Mouse (Mus musculus): ENCODE measurements around the gene Slpi.
A peak's percentile ranks its signal among the peaks of the same experiment; 100 is the strongest.

Slpi gene

DNA sequence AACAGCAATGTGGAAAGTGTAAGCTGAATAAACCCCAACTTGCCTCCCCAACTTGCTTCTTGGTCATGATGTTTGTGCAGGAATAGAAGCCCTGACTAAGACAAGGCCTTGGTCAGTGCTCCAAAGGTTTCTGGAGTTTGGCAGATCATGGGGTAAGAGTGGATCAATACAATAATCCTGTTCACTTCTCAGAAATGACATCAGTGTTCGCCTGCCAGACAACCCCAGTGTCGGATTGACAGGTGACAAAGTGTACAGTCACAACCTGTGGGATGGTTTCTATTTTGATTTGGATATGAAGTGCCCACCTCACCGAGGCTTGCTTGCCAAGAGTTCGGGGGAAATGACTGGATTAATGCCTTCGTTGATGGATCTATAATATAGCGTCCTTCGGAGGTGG, 32.4 kb upstream of the Slpi start:
- no peak for DNase-seq (ENCODE audit: low read depth, low spot score)

DNA sequence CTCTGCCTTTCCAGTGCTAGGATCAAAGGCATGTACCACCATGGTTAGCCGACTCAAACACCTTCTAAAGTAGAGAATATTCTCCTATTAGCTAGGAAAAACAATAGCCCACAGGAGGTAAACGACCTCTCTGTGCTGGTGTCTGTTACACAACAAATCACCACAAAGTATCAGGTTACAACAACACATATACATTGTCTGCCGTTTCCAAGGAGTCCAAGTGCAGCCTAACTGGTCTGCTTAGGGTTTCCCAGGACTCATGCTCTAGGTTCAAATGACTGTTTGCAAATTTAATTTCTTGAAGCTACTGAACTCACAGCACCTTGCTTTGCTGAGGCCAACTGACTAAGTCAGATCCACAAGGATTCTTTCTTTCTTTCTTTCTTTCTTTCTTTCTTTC, 30.6 kb upstream of the Slpi start:
- DNase-seq (ENCODE audit: low read depth, low spot score) = no peak

DNA sequence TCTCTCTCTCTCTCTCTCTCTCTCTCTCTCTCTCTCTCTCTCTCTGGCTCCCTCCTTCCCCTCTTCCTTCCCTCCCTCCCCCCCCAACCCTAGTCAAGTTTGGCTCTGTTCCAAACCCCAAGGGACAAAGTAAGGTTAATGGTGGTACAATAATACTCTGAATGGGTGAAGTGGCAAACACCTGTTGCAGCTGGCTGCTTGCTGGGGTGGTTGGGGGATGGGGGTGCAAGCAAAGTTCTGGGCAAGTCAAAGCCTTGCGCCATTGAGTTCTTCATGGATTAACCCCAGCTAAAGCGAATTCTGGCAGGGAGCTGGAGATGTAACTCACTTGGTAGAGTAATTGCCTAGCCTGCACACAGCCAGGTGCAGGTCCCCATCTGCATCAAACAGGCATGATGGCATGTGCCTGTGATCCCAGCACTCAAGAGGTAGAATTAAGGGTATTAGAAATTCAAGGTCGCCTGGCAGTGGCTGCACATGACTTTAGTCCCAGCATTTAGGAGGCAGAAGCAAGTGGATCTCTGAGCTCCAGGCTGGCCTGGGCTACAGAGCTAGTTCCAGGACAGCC, 29.5 kb upstream of the Slpi start:
- no peak for DNase-seq (ENCODE audit: low read depth, low spot score)

DNA sequence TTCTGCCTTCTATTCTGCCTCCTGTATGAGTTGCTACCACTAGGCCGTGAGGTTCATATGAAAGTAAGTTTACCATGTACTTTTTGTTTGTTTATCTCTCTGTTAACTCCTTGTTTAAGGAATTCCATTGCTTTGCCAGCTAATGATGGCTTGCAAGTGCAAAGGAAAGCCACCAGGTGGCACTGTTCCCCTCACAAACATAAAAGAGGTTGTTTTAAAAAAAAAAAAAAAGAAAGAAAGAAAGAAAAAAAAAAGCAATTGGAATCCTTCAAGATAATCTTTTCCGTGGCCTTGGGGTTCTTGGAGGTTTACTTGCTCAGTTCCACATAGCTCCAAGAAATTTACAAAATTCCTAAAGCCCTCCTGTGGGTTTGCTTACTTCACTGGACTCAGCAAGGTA, 28.3 kb upstream of the Slpi start:
- peak; percentile 66 for DNase-seq (ENCODE audit: low read depth, low spot score)

DNA sequence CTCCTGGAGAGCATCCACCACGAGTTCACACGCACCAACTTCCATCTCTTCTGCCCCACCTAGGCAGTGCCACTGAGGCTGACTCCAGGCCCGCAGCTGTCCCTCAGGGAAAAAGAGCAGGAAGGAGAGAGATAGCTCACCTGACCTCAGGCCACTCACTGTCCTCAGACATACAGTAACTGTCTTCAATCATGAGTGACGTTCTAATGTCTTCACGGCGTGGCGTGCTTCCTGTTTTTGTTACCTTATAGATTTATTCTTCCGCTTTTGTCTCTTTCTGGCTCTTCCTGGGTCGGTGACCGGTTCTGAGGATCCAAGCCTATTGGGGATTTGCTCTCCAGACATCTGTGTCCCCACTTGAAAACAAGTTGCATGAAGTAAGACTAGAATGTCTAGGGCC, 25.7 kb upstream of the Slpi start:
- DNase-seq (ENCODE audit: low read depth, low spot score) = no peak

GRCm38 (mm10) chr2:164414167-164414566, 25.3 kb upstream of the Slpi start:
- DNase-seq (ENCODE audit: low read depth, low spot score) = no peak

DNA sequence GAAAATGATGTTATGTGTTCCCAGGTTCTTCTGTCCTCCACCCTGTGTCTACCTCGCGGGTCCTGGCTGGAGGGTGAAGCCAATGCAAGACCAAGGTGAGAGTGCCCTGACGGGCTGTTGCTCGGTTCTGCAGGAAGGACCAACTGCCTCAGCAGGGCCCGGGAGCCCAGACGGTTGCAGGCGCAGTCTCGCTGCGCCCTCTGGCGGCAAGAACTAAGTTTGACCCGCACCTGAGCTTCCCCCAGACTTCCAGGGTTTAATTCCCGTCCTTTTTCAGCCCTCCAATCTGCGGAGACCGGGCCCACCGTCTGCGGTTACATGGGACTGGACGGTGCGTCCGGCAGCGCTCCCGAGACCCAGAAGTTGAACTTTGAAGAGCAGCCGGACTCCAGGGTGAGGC, 18.8 kb upstream of the Slpi start:
- DNase-seq (ENCODE audit: low read depth, low spot score) = peak; percentile 88

DNA sequence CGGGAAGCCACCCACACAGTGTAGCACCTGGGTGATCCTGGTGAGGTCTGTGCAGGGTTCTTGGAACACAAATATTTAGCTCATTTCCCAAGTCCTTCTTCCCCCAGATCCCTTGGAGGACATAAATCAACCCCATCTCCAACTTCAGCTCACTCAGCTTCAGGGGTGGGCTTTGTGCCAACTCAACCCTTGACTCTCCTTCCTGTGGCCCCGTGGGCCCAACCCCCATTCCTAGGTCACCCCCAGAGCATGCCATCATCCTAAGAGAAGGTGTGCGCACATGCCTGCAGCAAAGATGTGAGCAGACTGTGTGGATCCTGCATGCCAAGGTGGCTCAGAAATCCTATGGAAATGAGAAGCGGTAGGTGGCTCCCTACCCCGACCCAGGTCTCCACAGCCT, 16.6 kb upstream of the Slpi start:
- DNase-seq (ENCODE audit: low read depth, low spot score) = no peak

DNA sequence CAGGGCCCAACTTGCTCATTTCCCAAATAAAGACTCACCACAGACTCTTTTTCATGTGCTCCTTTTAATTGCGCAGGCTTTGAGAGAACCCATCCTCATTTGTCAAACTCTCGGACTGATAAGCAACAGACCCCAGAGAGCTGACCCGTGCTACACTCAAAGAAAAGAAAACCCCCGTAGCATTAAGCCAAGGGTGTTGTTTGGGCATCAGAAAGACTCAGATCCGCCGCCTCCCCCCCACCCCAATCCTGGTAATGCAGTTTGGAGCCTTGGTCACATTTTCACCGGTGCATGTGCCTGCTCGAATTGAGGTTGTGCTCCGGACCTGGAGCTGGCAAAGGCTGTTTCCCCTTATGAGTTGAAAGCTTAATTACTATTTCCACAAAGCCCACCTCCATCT, 16.2 kb upstream of the Slpi start, which contains the start of gene Matn4:
Matn4 (minus strand) TSS at position 101 of the 400 bp plus-strand sequence.
- no peak for DNase-seq (ENCODE audit: low read depth, low spot score)

DNA sequence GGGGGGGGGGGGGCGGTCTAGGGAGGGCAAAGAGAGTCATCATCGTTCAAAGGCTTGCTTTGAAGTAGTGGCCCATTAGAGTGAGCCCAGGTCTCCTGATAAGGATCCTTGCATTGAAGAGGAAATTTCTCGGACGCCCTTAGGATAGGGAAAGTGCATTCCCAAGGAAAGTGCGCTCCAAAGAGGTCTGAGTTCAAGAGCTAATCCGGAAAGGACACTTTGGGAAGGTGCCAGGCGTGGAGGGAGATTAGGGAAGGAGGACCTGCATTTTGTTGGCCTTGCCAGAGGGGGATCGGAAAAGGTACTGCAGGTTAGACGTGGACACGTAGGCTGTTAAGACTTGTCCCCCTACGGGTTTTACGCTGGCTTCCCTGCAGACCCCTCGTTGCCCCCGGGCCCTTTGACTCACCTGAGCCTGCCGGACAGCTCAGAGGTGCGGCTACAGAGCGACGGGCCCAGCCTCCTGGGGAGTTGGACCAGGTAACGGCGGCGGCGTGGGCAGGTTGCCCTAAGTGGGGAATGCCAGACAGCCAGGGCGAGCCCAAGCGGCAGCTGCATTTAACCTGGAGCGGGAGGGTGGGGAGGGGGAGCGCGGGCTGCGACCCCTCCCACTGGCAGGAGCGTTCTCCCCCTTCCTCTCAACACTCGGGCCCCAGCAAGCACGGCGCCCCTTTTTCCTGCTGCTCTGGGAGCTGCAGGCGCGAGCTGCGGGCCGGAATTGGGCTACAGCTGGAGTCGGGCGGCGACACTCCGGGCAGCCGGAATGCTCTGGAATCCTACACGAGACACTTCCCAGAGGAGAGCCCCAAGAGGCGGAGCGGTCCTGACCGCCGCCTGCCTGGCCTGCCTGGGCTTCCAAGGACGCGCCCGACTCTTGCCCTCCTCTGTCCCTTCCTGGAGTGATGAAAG, 15.4 kb upstream of the Slpi start:
- DNase-seq (ENCODE audit: low read depth, low spot score) = no peak

DNA sequence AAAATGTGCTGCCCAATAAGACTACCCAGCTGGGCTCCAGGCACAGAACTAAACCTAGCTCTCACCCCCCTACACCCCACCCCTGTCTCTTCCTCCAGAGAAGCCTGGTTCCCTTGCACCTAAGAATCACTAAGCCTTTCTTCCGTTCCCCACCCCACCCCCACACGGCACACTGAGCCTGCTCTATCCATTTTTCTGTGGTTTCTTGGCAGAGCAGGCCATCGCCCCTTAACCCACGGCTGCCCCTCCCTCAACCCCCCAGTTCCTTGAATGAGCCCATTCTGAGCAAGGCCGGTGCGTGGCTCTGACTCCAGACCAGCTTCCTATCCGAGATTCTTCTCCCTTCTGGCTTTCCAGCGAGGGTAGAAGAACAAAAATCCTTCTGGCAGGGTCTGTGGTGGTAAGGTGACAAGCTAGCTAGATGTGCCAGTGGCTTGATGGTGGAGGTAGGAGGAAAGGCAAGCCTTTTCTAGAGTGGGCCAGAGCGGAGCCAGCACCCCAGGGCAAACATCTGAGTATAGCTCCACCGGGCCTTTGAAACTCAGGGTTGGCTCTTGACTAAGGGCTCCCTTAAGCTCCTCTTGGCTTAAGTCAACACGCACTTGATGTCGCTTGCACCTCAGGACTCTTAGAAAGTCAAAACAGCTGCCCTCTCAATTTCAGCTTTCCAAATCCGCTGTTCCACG, 14.6 kb upstream of the Slpi start:
- no peak for DNase-seq (ENCODE audit: low read depth, low spot score)

DNA sequence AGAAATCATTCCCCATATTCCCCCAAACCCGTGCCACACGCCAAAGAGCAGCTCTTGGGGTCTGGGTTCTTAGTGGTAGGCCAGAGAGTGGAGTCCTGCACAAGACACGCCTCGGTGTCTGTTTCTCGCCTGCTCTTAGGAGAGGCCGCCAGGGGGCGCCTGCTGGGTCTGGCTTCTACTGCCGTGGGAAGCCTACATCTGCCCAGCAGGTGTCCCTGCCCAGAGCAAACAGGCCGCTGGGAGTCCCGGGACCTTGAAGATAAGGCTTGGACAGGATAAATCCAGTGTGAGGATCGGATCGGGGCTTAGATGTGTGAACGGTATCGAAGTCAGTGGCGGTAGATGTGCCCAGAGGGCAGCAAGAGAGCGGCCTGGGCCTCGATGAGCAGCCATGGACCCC, 14.0 kb upstream of the Slpi start, which contains the start of gene Rbpjl:
Rbpjl (plus strand) TSS at position 236 of the 400 bp plus-strand sequence.
- peak; percentile 86 for DNase-seq (ENCODE audit: low read depth, low spot score)

DNA sequence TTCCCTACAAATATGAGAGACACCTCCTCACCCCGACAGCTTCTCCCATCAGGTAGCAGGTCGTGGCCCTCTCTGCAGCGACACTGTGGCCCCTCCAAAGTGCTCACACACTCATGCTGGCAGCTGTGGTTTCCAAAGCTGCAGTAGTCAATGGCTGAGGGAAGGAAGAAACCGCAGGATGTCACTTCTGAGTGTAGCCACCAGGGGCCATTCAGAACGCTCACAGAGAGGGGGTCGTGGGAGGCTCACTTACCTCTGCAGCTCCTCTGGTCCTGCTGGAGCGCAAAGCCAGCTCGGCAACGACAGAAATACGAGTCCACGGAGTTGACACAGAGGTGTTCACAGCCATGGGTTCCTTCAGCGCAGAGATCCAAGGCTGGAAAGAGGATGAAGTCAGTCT, 8.0 kb upstream of the Slpi start:
- DNase-seq (ENCODE audit: low read depth, low spot score) = no peak

DNA sequence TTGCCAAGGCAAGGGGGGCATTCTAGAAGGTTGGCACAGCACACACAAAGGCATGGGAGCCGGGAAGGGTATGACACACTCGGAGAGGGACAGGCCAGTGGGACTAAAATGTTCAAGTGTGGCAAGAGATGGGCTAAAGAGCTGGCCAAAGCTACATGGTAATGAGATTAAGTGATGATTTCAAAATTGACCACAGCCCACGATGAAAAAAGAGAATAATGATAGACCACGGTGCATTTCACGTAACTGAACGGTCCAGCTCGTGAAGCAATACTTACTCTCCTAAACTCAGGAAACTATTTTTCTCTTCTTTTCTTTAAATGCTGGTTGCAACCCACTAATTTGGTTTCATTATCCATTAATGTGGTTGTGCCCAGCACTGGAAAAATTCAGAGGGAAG, 7.2 kb upstream of the Slpi start:
- DNase-seq (ENCODE audit: low read depth, low spot score) = no peak

GRCm38 (mm10) chr2:164393126-164393525, 4.2 kb upstream of the Slpi start:
- no peak for DNase-seq (ENCODE audit: low read depth, low spot score)

- DNase-seq (ENCODE audit: low read depth, low spot score) = peak; percentile 83
Observed at GRCm38 (mm10) chr2:164389499-164389898, 604 bp upstream of the Slpi start.

DNA sequence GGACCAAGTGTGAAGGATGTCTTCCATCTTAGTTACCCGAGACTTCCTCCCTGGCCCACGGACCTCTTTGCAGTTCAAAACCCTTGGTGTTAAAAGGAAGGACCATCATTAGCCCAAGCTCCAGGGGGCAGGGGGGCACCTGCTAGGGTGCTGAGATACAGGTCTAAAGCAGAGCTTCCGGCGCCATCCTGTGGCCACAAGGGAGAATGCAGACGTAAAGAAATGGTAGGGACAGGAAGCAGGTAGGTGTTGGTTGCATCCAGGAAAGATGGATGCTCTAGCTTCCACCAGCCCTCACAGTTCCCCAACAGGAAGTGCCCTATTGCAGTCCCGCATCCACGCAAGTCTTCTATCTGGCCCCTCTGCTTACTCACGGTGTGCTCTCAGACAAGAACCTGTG, 1.9 kb downstream of the Slpi start:
- DNase-seq (ENCODE audit: low read depth, low spot score) = no peak

GRCm38 (mm10) chr2:164385927-164386763, 2.8 kb downstream of the Slpi start:
- DNase-seq (ENCODE audit: low read depth, low spot score) = peak; percentile 66

DNA sequence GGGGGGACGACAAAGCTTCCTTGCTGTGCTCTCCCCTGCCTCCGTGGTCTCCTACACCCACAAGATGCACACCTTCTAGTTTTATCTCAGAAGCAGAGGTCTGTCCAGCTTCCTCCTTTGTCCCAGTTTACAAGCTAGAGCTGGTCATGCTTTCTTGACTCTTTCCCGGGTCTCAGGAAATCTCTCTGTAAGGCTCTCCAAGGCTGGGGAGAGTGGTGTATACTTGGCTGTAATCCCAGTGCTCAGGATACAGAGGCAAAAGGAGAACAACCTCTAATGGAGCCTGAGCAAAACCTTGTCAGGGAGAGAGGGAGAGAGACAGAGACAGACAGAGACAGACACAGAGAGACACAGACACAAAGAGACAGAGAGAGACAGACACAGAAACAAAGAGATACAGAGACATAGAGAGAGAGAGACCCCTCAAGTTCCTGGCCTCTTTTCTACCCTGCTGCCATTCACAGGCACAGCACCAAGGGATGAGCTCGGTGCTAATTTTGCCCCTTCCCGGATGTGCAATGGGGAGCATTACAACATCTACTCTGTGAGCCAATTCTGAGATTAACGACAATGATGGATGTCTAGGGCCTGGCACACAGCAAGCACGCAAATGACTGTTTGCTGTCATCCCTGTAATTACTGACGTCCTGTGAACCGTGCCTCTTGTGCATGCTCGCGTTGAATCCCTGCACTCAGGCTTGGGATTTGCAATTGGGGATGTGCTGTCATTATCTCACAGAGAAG, 5.1 kb downstream of the Slpi start:
- DNase-seq (ENCODE audit: low read depth, low spot score) = no peak

GRCm38 (mm10) chr2:164382971-164383370, 5.9 kb downstream of the Slpi start:
- DNase-seq (ENCODE audit: low read depth, low spot score) = no peak

- no peak for DNase-seq (ENCODE audit: low read depth, low spot score)
Observed at GRCm38 (mm10) chr2:164381726-164382125, 7.2 kb downstream of the Slpi start.
